Mouse (Mus musculus) left cerebral cortex, postnatal 10 days (tissue): ENCODE measurements at regions not wholly inside any gene's neighbourhood (a gene's known extent, or its start where the extent isn't known, plus 50 kb on each side); places are given as distances from the start of the nearest gene placed in this dataset.
"Not testable (repeated sequence)": the region's sequence is repeated elsewhere in the genome, so short reads cannot be mapped to it uniquely, and the experiment has no call there.

Experiments
- DNase-seq, 2 experiments: peaks; one replicate each; pipeline ENCODE4 v3.0.0; 2021 to 2022; ENCODE audit warnings: low spot score in 2 of 2, mixed read lengths in 1 of 2; ENCODE audit errors: extremely low spot score in 1 of 2
- intact Hi-C: fragments of 180-260 bp; cut with DNase I; formaldehyde crosslinking; loops from one replicate; pipeline ENCODE4 v1.15.1; 2025

DNA sequence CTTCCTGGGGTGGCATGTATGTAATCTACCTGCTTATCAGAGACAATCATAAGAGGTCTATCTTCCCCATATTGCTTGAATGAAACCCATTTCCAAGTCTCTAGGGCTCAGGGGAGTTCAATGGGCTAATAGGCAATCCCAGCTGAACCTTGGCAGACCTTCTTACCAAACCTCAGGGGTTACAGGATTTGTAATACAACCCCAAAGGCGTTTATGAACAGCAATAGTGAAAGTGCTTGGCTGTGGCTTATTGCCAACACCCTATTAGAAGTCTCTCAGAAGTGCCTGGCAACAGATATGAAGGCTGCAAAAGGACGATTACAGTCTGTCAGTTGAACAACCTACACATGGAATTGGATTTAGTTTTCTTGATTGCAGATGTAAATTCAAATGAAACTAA lies 534.0 kb upstream of the Pou3f2 start:
- intact Hi-C loops = no loop called here
- DNase-seq = no peak

- intact Hi-C loops = no loop called here
- DNase-seq = no peak
Measured at GRCm38 (mm10) chr4:23010346-23010745, 522.2 kb upstream of the Pou3f2 start.

DNA sequence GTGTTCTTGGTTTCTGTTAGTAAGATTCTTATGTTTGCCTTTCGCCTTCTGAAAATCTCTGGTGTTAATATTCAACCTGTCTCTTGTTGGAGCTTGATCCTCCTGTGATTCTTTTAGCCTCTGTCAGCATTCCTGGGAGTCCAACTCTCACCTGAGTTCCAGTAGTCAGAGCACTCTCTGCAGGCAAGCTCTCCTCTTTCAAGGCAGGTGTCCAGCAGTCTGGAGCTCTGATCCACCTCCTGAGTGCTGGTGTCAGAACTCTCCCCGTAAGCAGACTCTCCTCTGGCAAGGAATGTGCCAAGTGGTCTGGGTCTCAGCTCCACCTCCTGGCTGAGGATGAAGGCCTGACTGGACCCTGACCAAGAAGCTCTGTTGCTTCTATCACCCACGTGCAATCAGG lies 521.0 kb upstream of the Pou3f2 start:
- intact Hi-C loops, DNase-seq: not testable (repeated sequence)

DNA sequence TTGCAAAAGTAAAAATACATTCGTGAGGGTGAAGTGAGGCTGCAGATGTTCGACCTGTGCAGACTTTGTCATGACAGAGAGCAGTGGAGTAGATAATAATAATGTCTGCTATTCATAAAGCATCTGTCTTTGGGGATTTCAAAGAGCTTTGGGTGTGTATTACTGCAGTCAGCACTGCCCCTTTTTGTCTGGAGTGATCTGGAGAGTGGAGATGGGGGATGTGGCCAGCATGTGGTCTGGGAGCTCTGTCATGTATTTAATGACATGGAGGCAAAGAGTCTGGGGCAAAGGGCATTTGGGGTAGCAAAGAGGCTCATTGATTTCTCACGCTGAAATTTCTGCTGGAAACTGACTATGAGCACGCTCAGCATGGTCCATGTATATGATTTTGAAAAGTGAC lies 510.8 kb upstream of the Pou3f2 start:
- no peak for DNase-seq
- intact Hi-C loops = no loop called here

DNA sequence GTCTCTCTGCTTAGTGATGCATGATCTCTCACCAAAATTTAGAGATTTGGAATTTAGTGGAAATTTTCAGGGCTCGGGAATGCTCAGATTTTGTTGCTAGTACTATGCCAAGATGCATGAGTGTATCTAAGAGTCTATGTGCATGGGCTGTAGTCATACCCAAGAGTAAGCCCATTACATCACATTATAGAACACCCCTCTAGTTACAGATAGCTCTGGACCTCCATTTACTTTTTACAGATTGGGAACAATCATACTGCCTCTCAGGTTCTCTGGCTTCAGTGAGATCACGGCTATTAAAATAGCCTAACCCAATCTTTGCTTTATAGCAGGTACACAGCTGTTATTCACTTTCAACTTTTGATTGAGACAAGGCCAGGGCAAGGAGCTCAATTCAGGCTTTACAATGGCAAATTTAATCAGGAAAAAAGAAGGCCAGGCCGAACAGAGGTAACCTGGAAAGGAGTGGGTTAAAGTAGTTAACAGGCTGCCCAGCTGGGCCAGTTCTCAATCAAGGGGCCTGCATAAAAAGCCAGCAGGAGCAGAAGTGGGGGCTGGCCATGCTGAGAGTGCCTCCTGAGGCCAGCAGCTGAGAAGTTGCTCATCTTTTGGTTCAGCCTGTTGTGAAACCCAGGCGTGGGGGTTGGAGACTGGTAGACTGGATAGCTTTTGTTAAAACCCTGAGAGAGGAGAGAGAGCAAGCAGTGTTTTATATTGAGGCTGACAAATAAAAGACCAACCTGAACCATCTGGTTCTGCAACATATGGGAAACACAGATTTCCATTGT lies 509.2 kb upstream of the Pou3f2 start:
- DNase-seq = no peak
- intact Hi-C loops = no loop called here

GRCm38 (mm10) chr4:22986763-22987468 lies 498.8 kb upstream of the Pou3f2 start:
- intact Hi-C loops = no loop called here
- DNase-seq = no peak

- intact Hi-C loops = loop anchor here (5.0 kb wide), 1 partner anchor 481 kb away; no protein-coding TSS in a partner anchor
- peak; percentile 8 to 27 for DNase-seq
Measured at GRCm38 (mm10) chr4:22973585-22974116, 485.5 kb upstream of the Pou3f2 start.

DNA sequence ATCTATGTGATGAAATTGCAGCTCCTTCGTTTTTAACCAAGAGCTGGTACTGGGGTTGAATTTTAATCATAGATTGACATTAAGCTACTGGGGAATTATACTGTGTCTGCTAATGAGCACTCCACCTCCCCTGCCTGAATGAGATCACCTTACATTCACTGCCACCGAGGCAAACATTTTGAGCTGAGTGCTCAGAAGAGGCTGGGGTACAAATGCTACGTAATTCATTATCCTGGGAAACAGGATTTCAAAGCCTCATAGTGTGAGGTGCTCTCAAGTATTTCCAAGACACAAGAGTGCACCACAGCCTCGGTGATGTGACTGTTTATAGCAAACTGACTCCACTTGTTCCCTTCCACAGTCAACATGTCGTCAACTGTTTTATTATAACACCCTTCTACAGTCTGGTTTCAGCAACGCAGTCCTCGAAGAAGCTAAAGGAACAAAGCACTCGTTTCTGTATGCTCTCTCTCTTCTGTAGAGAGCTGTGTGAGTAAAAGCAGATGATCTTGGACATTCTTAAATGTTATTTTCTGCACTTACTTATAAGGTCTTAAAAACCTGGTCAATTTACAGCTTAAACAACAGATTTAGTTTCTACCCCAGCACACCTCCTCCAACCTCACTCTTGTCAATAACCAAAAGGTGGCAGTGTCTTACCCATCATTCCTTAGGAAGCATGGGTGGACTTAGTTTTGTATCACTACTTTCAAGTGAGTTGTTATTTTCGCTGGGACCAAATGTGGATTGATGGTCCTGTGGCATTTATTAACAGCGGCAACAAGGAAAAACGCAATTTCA lies 484.8 kb upstream of the Pou3f2 start:
- intact Hi-C loops = loop anchor here (5.0 kb wide), 1 partner anchor 481 kb away; no protein-coding TSS in a partner anchor
- peak in 1 of 2 experiments; percentile 4 for DNase-seq

GRCm38 (mm10) chr4:22971127-22971526 lies 483.0 kb upstream of the Pou3f2 start:
- DNase-seq = peak; percentile 13 to 29
- intact Hi-C loops = loop anchor here (5.0 kb wide), 1 partner anchor 479 kb away; no protein-coding TSS in a partner anchor

- intact Hi-C loops = loop anchor here (5.0 kb wide), 1 partner anchor 478 kb away; no protein-coding TSS in a partner anchor
- DNase-seq = no peak
Measured at GRCm38 (mm10) chr4:22970495-22970894, 482.3 kb upstream of the Pou3f2 start.

DNA sequence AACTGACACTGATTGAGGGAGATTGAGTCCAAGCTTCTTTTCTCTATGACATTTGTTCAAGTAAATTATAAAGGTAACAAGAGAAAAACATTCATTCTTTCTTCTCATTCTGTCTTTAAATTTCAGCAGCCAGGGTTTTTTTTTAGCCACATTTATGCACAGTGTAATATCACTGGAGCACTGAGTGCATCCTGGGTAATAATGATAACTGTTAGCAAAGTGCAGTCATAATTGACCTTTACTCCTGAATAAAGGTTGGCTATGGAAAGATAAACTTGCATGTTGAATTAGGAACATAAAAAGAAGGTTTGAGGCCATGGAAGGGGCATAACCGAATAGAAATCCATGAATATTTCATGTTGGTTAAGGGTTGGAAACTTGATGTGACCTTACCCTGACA lies 461.3 kb upstream of the Pou3f2 start:
- intact Hi-C loops = no loop called here
- DNase-seq = no peak

DNA sequence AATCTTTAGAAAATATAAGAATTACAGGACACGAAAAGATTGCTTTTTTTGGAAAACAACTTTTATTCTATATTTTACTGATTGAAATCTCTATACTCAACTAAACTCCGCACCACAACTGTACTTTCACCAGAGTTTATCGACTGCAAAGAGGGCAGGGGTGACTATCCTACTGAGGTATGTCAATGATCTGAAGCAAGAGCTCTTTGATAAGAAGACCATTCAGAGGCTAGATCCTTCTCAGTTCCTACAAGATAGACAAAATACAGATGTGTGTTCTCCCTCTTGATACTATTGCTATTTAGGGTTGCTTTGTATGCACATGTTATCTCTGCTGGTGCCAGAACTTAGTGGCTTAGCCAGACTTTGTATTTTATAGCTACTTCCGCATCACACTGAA lies 460.7 kb upstream of the Pou3f2 start:
- DNase-seq = no peak
- intact Hi-C loops = no loop called here

DNA sequence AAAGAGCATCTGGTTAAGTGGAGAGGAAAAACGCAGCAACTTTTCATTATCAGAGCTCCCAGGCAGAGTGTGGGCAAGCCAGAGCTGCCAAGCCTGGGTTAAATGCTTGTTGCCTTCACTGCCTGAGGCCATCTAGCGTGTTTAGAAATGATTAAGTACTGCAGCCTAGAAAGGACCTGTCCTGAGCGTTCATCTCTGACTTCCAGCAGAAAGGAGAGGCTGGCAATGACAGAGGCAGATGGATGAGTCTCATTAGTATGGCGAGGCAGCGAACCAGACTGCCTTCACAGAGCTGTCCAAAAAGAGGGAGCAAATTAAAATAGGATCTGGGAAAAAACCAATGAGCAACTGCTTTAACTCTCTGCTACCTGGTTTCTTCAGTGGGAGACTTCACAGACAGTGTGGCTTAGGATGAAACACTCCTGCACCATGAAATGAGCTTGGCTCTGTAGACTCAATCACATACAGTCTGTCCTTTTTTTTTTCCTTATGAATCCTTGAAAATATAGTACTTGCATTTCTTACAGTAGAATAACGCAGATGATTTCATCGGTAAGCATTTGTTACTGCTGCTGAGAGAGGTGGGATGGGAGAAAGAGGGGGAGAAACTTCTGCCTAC lies 458.7 kb upstream of the Pou3f2 start:
- intact Hi-C loops = no loop called here
- no peak for DNase-seq

DNA sequence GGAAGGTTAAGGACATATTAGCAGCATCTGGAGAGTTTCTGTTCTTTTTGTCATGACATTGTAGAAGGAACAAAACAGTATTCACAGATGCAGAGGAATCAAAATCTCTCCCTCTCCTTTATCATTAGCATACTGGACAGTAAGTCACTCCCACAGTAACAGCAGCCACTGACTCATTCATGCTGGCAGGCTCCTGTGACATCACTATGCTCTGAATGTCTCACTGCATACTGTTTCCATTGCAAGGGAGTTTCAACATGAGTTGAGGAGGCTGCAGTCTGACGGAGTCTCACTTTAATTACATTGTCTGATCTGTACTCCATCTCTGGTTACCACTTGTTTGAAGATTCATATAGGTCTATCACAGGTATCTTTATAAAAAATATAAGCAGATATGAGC lies 450.1 kb upstream of the Pou3f2 start:
- intact Hi-C loops = no loop called here
- no peak for DNase-seq

GRCm38 (mm10) chr4:22924181-22924580 lies 436.0 kb upstream of the Pou3f2 start:
- intact Hi-C loops = no loop called here
- peak in 1 of 2 experiments; percentile 36 for DNase-seq

DNA sequence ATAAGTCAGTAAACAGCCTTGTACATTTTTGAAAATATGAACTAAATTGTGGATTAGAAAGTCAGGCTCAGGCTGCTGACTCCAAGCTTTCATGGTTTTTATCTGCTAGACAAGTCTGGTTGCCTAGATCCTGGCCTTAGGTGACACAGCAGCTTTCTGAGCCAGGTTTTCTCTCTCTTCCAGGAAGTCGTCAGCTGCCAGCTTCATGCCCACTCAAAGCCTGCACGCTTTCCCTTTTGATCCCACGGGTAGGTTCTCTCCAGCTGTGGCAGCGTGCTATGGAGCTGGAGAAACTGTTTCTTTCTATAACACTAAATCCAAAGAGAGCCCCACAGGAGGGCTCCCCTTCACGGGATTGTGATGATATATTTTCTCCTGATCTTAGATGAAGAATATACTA lies 426.7 kb upstream of the Pou3f2 start:
- intact Hi-C loops = no loop called here
- no peak for DNase-seq

DNA sequence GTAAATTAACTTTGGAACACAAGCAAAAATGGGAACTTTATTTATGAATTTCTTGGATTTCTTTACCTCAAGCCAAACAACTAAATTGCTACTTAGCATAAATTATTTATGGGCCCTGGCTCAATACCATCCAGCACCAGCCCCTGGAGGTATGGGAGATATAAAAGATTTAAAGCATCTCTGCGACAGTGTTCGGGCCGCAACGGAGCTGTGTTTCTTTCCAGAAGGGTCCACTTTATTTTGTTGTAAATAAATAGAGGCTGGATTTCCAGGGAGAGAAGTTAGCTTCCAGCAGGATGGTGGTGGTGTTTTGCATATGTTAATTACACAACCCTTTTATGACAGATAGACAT lies 404.5 kb upstream of the Pou3f2 start:
- DNase-seq = no peak
- intact Hi-C loops = no loop called here

- DNase-seq = no peak
- intact Hi-C loops = no loop called here
Measured at GRCm38 (mm10) chr4:22891974-22892693, 404.0 kb upstream of the Pou3f2 start.
